Mouse (Mus musculus): ENCODE data around the gene Pax8. TPM values are rescaled to one million over a fixed set of nuclear protein-coding genes. Genes with fewer than 3 reads are reported as not detected.

Gene Pax8
- 5.6 TPM for polyA plus RNA-seq (2014; fragmentation: Illumina TruSeq; extraction: RNeasy Lipid Tissue Mini Kit (QIAGEN cat#74804); ENCODE audit: low replicate concordance)

GRCm38 (mm10) chr2:24475420-24475819 is at the start of gene Pax8:
Gene Pax8 (minus strand): TSS chr2:24475599.

Other genes starting within 250 kb of the Pax8 start
- not detected for gene Il1f5, start 198.6 kb downstream of the Pax8 start, polyA plus RNA-seq (2014; fragmentation: Illumina TruSeq; extraction: RNeasy Lipid Tissue Mini Kit (QIAGEN cat#74804); ENCODE audit: low replicate concordance)
- gene Il1f10, start 184.4 kb downstream of the Pax8 start, polyA plus RNA-seq (2014; fragmentation: Illumina TruSeq; extraction: RNeasy Lipid Tissue Mini Kit (QIAGEN cat#74804); ENCODE audit: low replicate concordance), result not detected
- gene Il1rn, start 138.7 kb downstream of the Pax8 start, polyA plus RNA-seq (2014; fragmentation: Illumina TruSeq; extraction: RNeasy Lipid Tissue Mini Kit (QIAGEN cat#74804); ENCODE audit: low replicate concordance), result 8.1 TPM
- 15.0 TPM for gene Psd4, start 108.0 kb downstream of the Pax8 start, polyA plus RNA-seq (2014; fragmentation: Illumina TruSeq; extraction: RNeasy Lipid Tissue Mini Kit (QIAGEN cat#74804); ENCODE audit: low replicate concordance)

Measured in small intestine, adult 10 weeks (tissue).